Mouse (Mus musculus): ENCODE measurements around the gene Ang2. TPM values are rescaled to one million over a fixed set of nuclear protein-coding genes. Genes with fewer than 3 reads are reported as not detected.
"Not testable (repeated sequence)": the region's sequence is repeated elsewhere in the genome, so short reads cannot be mapped to it uniquely, and the experiment has no call there.

Gene Ang2
- total RNA-seq (2021): not detected
- long read RNA-seq, experiment 1: 0 reads
- long read RNA-seq, experiment 2: 0 reads

- DNase-seq (ENCODE audit: low spot score in 2 of 2): no peak
These were observed at the start of gene Ang2 for GRCm38 (mm10) chr14:51199098-51200023. TSS of gene Ang2 (minus strand) at chr14:51199148.

GRCm38 (mm10) chr14:51247736-51248135 is 48.8 kb upstream of the Ang2 start:
- no peak for DNase-seq (ENCODE audit: low spot score in 2 of 2)

- peak in 1 of 2 experiments; percentile 21 for DNase-seq (ENCODE audit: low spot score in 2 of 2)
These were observed 42.0 kb upstream of the Ang2 start for GRCm38 (mm10) chr14:51240899-51241298.

GRCm38 (mm10) chr14:51237488-51237887 is 38.5 kb upstream of the Ang2 start:
- DNase-seq (ENCODE audit: low spot score in 2 of 2): not testable (repeated sequence)

- DNase-seq (ENCODE audit: low spot score in 2 of 2): not testable (repeated sequence)
These were observed 30.7 kb upstream of the Ang2 start for GRCm38 (mm10) chr14:51229657-51230056.

- not testable (repeated sequence) for DNase-seq (ENCODE audit: low spot score in 2 of 2)
These were observed 21.1 kb upstream of the Ang2 start for GRCm38 (mm10) chr14:51220075-51220474.

GRCm38 (mm10) chr14:51203115-51203514 is 4.2 kb upstream of the Ang2 start, which contains the start of gene Ear14:
TSS of gene Ear14 (plus strand) at chr14:51203391.
- no peak for DNase-seq (ENCODE audit: low spot score in 2 of 2)

GRCm38 (mm10) chr14:51200466-51200865 is 1.5 kb upstream of the Ang2 start:
- DNase-seq (ENCODE audit: low spot score in 2 of 2): no peak

- no peak for DNase-seq (ENCODE audit: low spot score in 2 of 2)
These were observed 1.1 kb upstream of the Ang2 start for GRCm38 (mm10) chr14:51200054-51200453.

- no peak for DNase-seq (ENCODE audit: low spot score in 2 of 2)
These were observed 3.3 kb downstream of the Ang2 start for GRCm38 (mm10) chr14:51195681-51196080.

- DNase-seq (ENCODE audit: low spot score in 2 of 2): not testable (repeated sequence)
These were observed 17.9 kb downstream of the Ang2 start for GRCm38 (mm10) chr14:51181051-51181450.

GRCm38 (mm10) chr14:51173843-51174242 is 25.1 kb downstream of the Ang2 start:
- DNase-seq (ENCODE audit: low spot score in 2 of 2): no peak

GRCm38 (mm10) chr14:51172947-51173346 is 26.0 kb downstream of the Ang2 start:
- not testable (repeated sequence) for DNase-seq (ENCODE audit: low spot score in 2 of 2)

GRCm38 (mm10) chr14:51172095-51172865 is 26.7 kb downstream of the Ang2 start:
- DNase-seq (ENCODE audit: low spot score in 2 of 2): not testable (repeated sequence)

GRCm38 (mm10) chr14:51166068-51166467 is 32.9 kb downstream of the Ang2 start:
- DNase-seq (ENCODE audit: low spot score in 2 of 2): no peak

GRCm38 (mm10) chr14:51165435-51165834 is 33.5 kb downstream of the Ang2 start:
- DNase-seq (ENCODE audit: low spot score in 2 of 2): no peak

GRCm38 (mm10) chr14:51163323-51163722 is 35.6 kb downstream of the Ang2 start:
- DNase-seq (ENCODE audit: low spot score in 2 of 2): not testable (repeated sequence)

GRCm38 (mm10) chr14:51161976-51162375 is 37.0 kb downstream of the Ang2 start, which contains the start of gene Rnase2b:
TSS of gene Rnase2b (plus strand) at chr14:51162260.
- not testable (repeated sequence) for DNase-seq (ENCODE audit: low spot score in 2 of 2)

- no peak for DNase-seq (ENCODE audit: low spot score in 2 of 2)
These were observed 41.9 kb downstream of the Ang2 start for GRCm38 (mm10) chr14:51157072-51157471.

GRCm38 (mm10) chr14:51156736-51157068 is 42.2 kb downstream of the Ang2 start:
- no peak for DNase-seq (ENCODE audit: low spot score in 2 of 2)

GRCm38 (mm10) chr14:51156056-51156735 is 42.8 kb downstream of the Ang2 start:
- DNase-seq (ENCODE audit: low spot score in 2 of 2): no peak
